Mouse (Mus musculus): ENCODE data around the gene Rpusd4. TPM values are rescaled to one million over a fixed set of nuclear protein-coding genes. Genes with fewer than 3 reads are reported as not detected.

Rpusd4 gene
- polyA plus RNA-seq, 1 experiment from 2014 or later = 27.1 TPM

GRCm38 (mm10) chr9:35318537-35319172, 51.0 kb downstream of the Rpusd4 start:
- ATAC-seq (ENCODE audit: low FRiP score) = peak; percentile 10; the same call in 1 of the 2 replicates
- H3K27me3 ChIP-seq (ENCODE audit: control insufficient read depth, insufficient read depth, low read length) = peaks cover 14% of the 10 kb centered on the region
- H3K9me3 ChIP-seq (ENCODE audit: control insufficient read depth, low read length) = no peaks in the 10 kb centered on the region
- H3K27ac ChIP-seq (ENCODE audit: low read depth, low read length) = no peak overlapping the region
- peaks cover 11% of the 10 kb centered on the region for H3K4me1 ChIP-seq (replicated peaks; ENCODE audit: control insufficient read depth, insufficient read depth, low read length)
- no peak overlapping the region for H3K4me2 ChIP-seq (replicated peaks; ENCODE audit: low read depth, low read length)
- H3K4me3 ChIP-seq (ENCODE audit: low read depth, low read length) = no peak overlapping the region
- 0 out of 2 replicates have a peak overlapping the region, but pooled peaks have one; percentile 15 for H3K9ac ChIP-seq (ENCODE audit: low read depth, low read length)
- H3K36me3 ChIP-seq (ENCODE audit: control insufficient read depth, insufficient read depth, low read length) = no peaks in the 10 kb centered on the region
- 17% methylated on average over 9 of the region's 9 CpGs for WGBS
- peak; percentile 39 for DNase-seq (ENCODE audit: low spot score)

GRCm38 (mm10) chr9:35320288-35320687, 52.6 kb downstream of the Rpusd4 start:
- no peak for DNase-seq (ENCODE audit: low spot score)
- H3K27me3 ChIP-seq (ENCODE audit: control insufficient read depth, insufficient read depth, low read length) = peaks cover 14% of the 10 kb centered on the region
- H3K9me3 ChIP-seq (ENCODE audit: control insufficient read depth, low read length) = no peaks in the 10 kb centered on the region
- no peak overlapping the region for H3K4me3 ChIP-seq (ENCODE audit: low read depth, low read length)
- no peak overlapping the region for H3K27ac ChIP-seq (ENCODE audit: low read depth, low read length)
- H3K4me2 ChIP-seq (replicated peaks; ENCODE audit: low read depth, low read length) = no peak overlapping the region
- WGBS = 85% methylated on average over 4 of the region's 4 CpGs
- H3K4me1 ChIP-seq (replicated peaks; ENCODE audit: control insufficient read depth, insufficient read depth, low read length) = peaks cover 11% of the 10 kb centered on the region
- no peak for ATAC-seq (ENCODE audit: low FRiP score)
- H3K36me3 ChIP-seq (ENCODE audit: control insufficient read depth, insufficient read depth, low read length) = no peaks in the 10 kb centered on the region
- no peak overlapping the region for H3K9ac ChIP-seq (ENCODE audit: low read depth, low read length)

GRCm38 (mm10) chr9:35323974-35324373, 56.3 kb downstream of the Rpusd4 start:
- no peak overlapping the region for H3K4me3 ChIP-seq (ENCODE audit: low read depth, low read length)
- H3K4me2 ChIP-seq (replicated peaks; ENCODE audit: low read depth, low read length) = no peak overlapping the region
- H3K27ac ChIP-seq (ENCODE audit: low read depth, low read length) = no peak overlapping the region
- H3K27me3 ChIP-seq (ENCODE audit: control insufficient read depth, insufficient read depth, low read length) = peaks cover 35% of the 10 kb centered on the region
- no peaks in the 10 kb centered on the region for H3K9me3 ChIP-seq (ENCODE audit: control insufficient read depth, low read length)
- 74% methylated on average over 4 of the region's 4 CpGs for WGBS
- ATAC-seq (ENCODE audit: low FRiP score) (no peak), DNase-seq (ENCODE audit: low spot score) (no peak)
- no peak overlapping the region for H3K9ac ChIP-seq (ENCODE audit: low read depth, low read length)
- no peaks in the 10 kb centered on the region; the same call in 1 of the 2 replicates for H3K4me1 ChIP-seq (replicated peaks; ENCODE audit: control insufficient read depth, insufficient read depth, low read length)
- no peaks in the 10 kb centered on the region for H3K36me3 ChIP-seq (ENCODE audit: control insufficient read depth, insufficient read depth, low read length)

- H3K4me2 ChIP-seq (replicated peaks; ENCODE audit: low read depth, low read length) = no peak overlapping the region
- WGBS = 42% methylated on average over 2 of the region's 2 CpGs
- H3K36me3 ChIP-seq (ENCODE audit: control insufficient read depth, insufficient read depth, low read length) = no peaks in the 10 kb centered on the region
- H3K4me1 ChIP-seq (replicated peaks; ENCODE audit: control insufficient read depth, insufficient read depth, low read length) = peaks cover 2% of the 10 kb centered on the region
- no peak overlapping the region for H3K27ac ChIP-seq (ENCODE audit: low read depth, low read length)
- no peak overlapping the region for H3K9ac ChIP-seq (ENCODE audit: low read depth, low read length)
- no peak for ATAC-seq (ENCODE audit: low FRiP score)
- H3K9me3 ChIP-seq (ENCODE audit: control insufficient read depth, low read length) = no peaks in the 10 kb centered on the region
- H3K4me3 ChIP-seq (ENCODE audit: low read depth, low read length) = no peak overlapping the region
- H3K27me3 ChIP-seq (ENCODE audit: control insufficient read depth, insufficient read depth, low read length) = peaks cover 41% of the 10 kb centered on the region
- DNase-seq (ENCODE audit: low spot score) = no peak
Observed at GRCm38 (mm10) chr9:35324571-35324970, 56.9 kb downstream of the Rpusd4 start.

GRCm38 (mm10) chr9:35326644-35327263, 59.1 kb downstream of the Rpusd4 start:
- ATAC-seq (ENCODE audit: low FRiP score) (no peak), DNase-seq (ENCODE audit: low spot score) (no peak)
- H3K27ac ChIP-seq (ENCODE audit: low read depth, low read length) = no peak overlapping the region
- no peaks in the 10 kb centered on the region for H3K9me3 ChIP-seq (ENCODE audit: control insufficient read depth, low read length)
- H3K4me2 ChIP-seq (replicated peaks; ENCODE audit: low read depth, low read length) = no peak overlapping the region
- peaks cover 49% of the 10 kb centered on the region for H3K27me3 ChIP-seq (ENCODE audit: control insufficient read depth, insufficient read depth, low read length)
- 57% methylated on average over 7 of the region's 7 CpGs for WGBS
- no peaks in the 10 kb centered on the region for H3K36me3 ChIP-seq (ENCODE audit: control insufficient read depth, insufficient read depth, low read length)
- no peak overlapping the region for H3K4me3 ChIP-seq (ENCODE audit: low read depth, low read length)
- peaks cover 16% of the 10 kb centered on the region for H3K4me1 ChIP-seq (replicated peaks; ENCODE audit: control insufficient read depth, insufficient read depth, low read length)
- H3K9ac ChIP-seq (ENCODE audit: low read depth, low read length) = no peak overlapping the region

Other genes starting within 250 kb of the Rpusd4 start
- 11.7 and 13.7 TPM in 2 replicates for gene St3gal4, start 148.6 kb upstream of the Rpusd4 start, polyA plus RNA-seq (2014; fragmentation: Nextera tagmentation; extraction: Ambion mirVana)
- 91.3 and 95.8 TPM in 2 replicates for gene Dcps, start 91.8 kb upstream of the Rpusd4 start, polyA plus RNA-seq (2014; fragmentation: Nextera tagmentation; extraction: Ambion mirVana)
- gene Srpr, start 67.7 kb upstream of the Rpusd4 start, polyA plus RNA-seq (2014; fragmentation: Nextera tagmentation; extraction: Ambion mirVana) = 95.4 and 96.8 TPM in 2 replicates
- gene Tirap, start 67.6 kb upstream of the Rpusd4 start, polyA plus RNA-seq (2014; fragmentation: Nextera tagmentation; extraction: Ambion mirVana) = 11.9 and 14.3 TPM in 2 replicates
- 30.7 and 33.7 TPM in 2 replicates for gene Foxred1, start 56.8 kb upstream of the Rpusd4 start, polyA plus RNA-seq (2014; fragmentation: Nextera tagmentation; extraction: Ambion mirVana)
- 71.4 and 84.8 TPM in 2 replicates for gene Fam118b, start 60 bp upstream of the Rpusd4 start, polyA plus RNA-seq (2014; fragmentation: Nextera tagmentation; extraction: Ambion mirVana)
- 13.4 and 21.9 TPM in 2 replicates for gene Cdon, start 153.3 kb downstream of the Rpusd4 start, polyA plus RNA-seq (2014; fragmentation: Nextera tagmentation; extraction: Ambion mirVana)